Mouse (Mus musculus) lung, adult 2 months (tissue): ENCODE data around the gene Denr.

Source experiments
- CTCF ChIP-seq: fragments of 200-500 bp; IDR thresholded peaks from 2 replicates; pipeline ENCODE4 v1.5.1; 2011; ENCODE audit warnings: mild to moderate bottlenecking, low read length, control low read depth; ENCODE audit not compliant: insufficient read depth
- POLR2A ChIP-seq: fragments of 200-500 bp; IDR thresholded peaks from 2 replicates; pipeline ENCODE4 v1.6.1; 2011; ENCODE audit warnings: low read depth, mild to moderate bottlenecking, control low read depth, low read length, borderline replicate concordance; ENCODE audit errors: extremely low read depth

GRCm38 (mm10) chr5:123907631-123907977, 629 bp downstream of the Denr start:
- no peak for TF ChIP-seq CTCF
- no peak for TF ChIP-seq POLR2A
